Mouse (Mus musculus): ENCODE measurements around the gene Gm37596. TPM values are rescaled to one million over a fixed set of nuclear protein-coding genes. Genes with fewer than 3 reads are reported as not detected.
"Not testable (repeated sequence)": the region's sequence is repeated elsewhere in the genome, so short reads cannot be mapped to it uniquely, and the experiment has no call there.

Gm37596 gene
- not detected in 2 replicates for polyA plus RNA-seq (2014; fragmentation: Nextera tagmentation; extraction: Ambion mirVana)

DNA sequence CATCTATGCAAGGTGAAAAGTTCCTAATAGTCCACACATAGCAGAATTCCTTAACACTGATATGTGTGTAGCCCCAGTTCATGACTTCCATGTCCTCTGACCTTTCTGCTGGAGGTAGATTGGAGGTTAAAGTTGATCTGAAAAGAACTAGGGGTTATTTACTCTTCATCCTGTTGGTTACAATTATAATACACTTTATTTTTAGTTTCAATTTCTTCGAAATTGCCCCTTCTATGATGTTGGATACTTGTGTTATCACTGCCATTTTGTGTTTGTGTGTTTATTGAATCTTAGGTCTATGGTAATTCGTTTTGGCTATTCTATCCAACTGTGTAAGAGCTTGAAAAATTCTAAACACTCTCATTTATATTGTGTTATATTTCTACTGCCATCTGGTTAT lies at the start of gene Gm37596:
Gene Gm37596 (minus strand): TSS at position 101 of the 400 bp plus-strand sequence.
- not testable (repeated sequence) for H3K9me3 ChIP-seq (ENCODE audit: control insufficient read depth, low read length); H3K4me3 ChIP-seq (ENCODE audit: low read depth, low read length); H3K9ac ChIP-seq (ENCODE audit: low read depth, low read length); DNase-seq (ENCODE audit: low spot score); ATAC-seq (replicated peaks; ENCODE audit: low FRiP score); H3K4me1 ChIP-seq (replicated peaks; ENCODE audit: control insufficient read depth, insufficient read depth, low read length); H3K36me3 ChIP-seq (ENCODE audit: control insufficient read depth, insufficient read depth, low read length); H3K4me2 ChIP-seq; H3K27me3 ChIP-seq (replicated peaks; ENCODE audit: control insufficient read depth, insufficient read depth, low read length); H3K27ac ChIP-seq (ENCODE audit: low read depth, low read length)
- 67% methylated on average over 1 of the region's 2 CpGs for WGBS

- not testable (repeated sequence) for H3K9ac ChIP-seq (ENCODE audit: low read depth, low read length); H3K4me3 ChIP-seq (ENCODE audit: low read depth, low read length); ATAC-seq (replicated peaks; ENCODE audit: low FRiP score); H3K4me1 ChIP-seq (replicated peaks; ENCODE audit: control insufficient read depth, insufficient read depth, low read length); H3K9me3 ChIP-seq (ENCODE audit: control insufficient read depth, low read length); H3K36me3 ChIP-seq (ENCODE audit: control insufficient read depth, insufficient read depth, low read length); H3K4me2 ChIP-seq; DNase-seq (ENCODE audit: low spot score); H3K27ac ChIP-seq (ENCODE audit: low read depth, low read length); H3K27me3 ChIP-seq (replicated peaks; ENCODE audit: control insufficient read depth, insufficient read depth, low read length)
- 82% methylated on average over 2 of the region's 2 CpGs for WGBS
These were observed 16.2 kb upstream of the Gm37596 start for GRCm38 (mm10) chr3:93708969-93709637.

DNA sequence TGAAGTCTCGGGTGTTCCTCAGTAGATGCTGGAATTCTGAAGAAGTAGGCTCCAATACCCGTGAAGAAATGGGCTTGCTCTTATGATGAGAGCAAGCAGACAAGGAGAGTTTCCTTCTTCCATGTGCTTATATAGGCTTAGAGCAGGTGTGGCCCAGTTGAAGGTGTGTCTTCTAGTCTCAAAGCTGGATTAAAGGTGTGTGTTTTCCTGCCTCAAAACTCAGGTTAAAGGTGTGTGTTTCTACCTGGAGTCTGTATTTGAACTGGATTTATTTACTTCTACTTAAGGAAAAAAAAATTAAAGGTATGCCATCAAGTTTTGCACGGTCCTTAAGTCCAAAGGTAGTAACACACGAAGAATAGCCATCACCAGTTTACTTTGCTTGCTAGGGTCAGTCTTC lies 16.7 kb downstream of the Gm37596 start, which contains the start of gene Tdpoz1:
Gene Tdpoz1 (minus strand): TSS at position 101 of the 400 bp plus-strand sequence.
- H3K4me1 ChIP-seq (replicated peaks; ENCODE audit: control insufficient read depth, insufficient read depth, low read length); DNase-seq (ENCODE audit: low spot score); H3K27me3 ChIP-seq (replicated peaks; ENCODE audit: control insufficient read depth, insufficient read depth, low read length); H3K4me2 ChIP-seq; H3K9ac ChIP-seq (ENCODE audit: low read depth, low read length); H3K36me3 ChIP-seq (ENCODE audit: control insufficient read depth, insufficient read depth, low read length); H3K4me3 ChIP-seq (ENCODE audit: low read depth, low read length); H3K9me3 ChIP-seq (ENCODE audit: control insufficient read depth, low read length); ATAC-seq (replicated peaks; ENCODE audit: low FRiP score); H3K27ac ChIP-seq (ENCODE audit: low read depth, low read length): not testable (repeated sequence)
- WGBS, result 58% methylated on average over 2 of the region's 4 CpGs

DNA sequence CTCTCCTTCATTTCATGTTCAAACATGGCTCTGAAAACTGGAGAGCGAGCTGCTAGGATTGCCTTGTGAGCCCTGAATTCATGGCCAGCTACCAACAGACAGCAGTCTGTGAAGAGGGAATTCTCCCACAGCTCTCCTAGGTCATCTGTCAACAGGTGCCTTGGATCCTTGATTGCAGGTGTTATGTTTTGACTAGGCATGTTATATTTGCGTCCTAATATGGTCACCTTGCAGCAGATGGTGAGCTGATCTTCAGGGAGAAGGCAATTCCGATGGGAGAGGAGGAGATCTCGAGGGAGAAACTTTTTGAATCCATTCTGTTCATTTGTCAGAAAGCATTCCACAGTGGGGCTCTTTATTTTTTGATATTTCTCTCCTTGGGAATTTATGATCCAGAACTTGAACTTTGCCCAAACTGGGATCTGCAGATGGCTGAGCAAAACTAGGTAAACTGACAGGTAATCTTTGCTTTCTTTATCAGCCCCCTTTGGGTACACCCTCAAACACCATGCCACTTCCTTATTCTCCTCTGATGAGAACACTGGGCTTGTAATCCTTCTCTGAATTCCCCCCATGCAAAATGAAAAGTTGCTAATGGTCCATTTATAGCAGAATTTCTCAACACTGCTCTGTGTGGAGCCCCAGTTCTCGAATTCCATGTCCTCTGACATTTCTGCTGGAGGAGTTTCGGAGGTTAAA lies 21.9 kb downstream of the Gm37596 start:
- not testable (repeated sequence) for DNase-seq (ENCODE audit: low spot score); H3K9ac ChIP-seq (ENCODE audit: low read depth, low read length); H3K27ac ChIP-seq (ENCODE audit: low read depth, low read length); H3K27me3 ChIP-seq (replicated peaks; ENCODE audit: control insufficient read depth, insufficient read depth, low read length); H3K9me3 ChIP-seq (ENCODE audit: control insufficient read depth, low read length); H3K36me3 ChIP-seq (ENCODE audit: control insufficient read depth, insufficient read depth, low read length); H3K4me1 ChIP-seq (replicated peaks; ENCODE audit: control insufficient read depth, insufficient read depth, low read length); H3K4me3 ChIP-seq (ENCODE audit: low read depth, low read length); H3K4me2 ChIP-seq; ATAC-seq (replicated peaks; ENCODE audit: low FRiP score)
- WGBS, result 72% methylated on average over 5 of the region's 6 CpGs

GRCm38 (mm10) chr3:93654260-93654659 lies 38.6 kb downstream of the Gm37596 start:
- no peaks in the 10 kb centered on the region for H3K9me3 ChIP-seq (ENCODE audit: control insufficient read depth, low read length)
- no peak overlapping the region for H3K4me2 ChIP-seq
- 52% methylated on average over 1 of the region's 1 CpGs for WGBS
- H3K4me3 ChIP-seq (ENCODE audit: low read depth, low read length), result no peak overlapping the region
- H3K4me1 ChIP-seq (replicated peaks; ENCODE audit: control insufficient read depth, insufficient read depth, low read length), result no peaks in the 10 kb centered on the region
- H3K9ac ChIP-seq (ENCODE audit: low read depth, low read length), result no peak overlapping the region
- H3K27me3 ChIP-seq (replicated peaks; ENCODE audit: control insufficient read depth, insufficient read depth, low read length), result no peaks in the 10 kb centered on the region
- no peak for DNase-seq (ENCODE audit: low spot score)
- no peaks in the 10 kb centered on the region for H3K36me3 ChIP-seq (ENCODE audit: control insufficient read depth, insufficient read depth, low read length)
- no peak for ATAC-seq (replicated peaks; ENCODE audit: low FRiP score)
- H3K27ac ChIP-seq (ENCODE audit: low read depth, low read length), result no peak overlapping the region

GRCm38 (mm10) chr3:93652586-93652985 lies 40.3 kb downstream of the Gm37596 start, which contains the start of gene Tdpoz2:
TSS of gene Tdpoz2 (minus strand) at chr3:93652686.
- H3K4me2 ChIP-seq, result no peak within 1 kb of the TSS
- no peak for DNase-seq (ENCODE audit: low spot score)
- no peaks in the 10 kb centered on the region for H3K27me3 ChIP-seq (replicated peaks; ENCODE audit: control insufficient read depth, insufficient read depth, low read length)
- H3K9me3 ChIP-seq (ENCODE audit: control insufficient read depth, low read length), result no peaks in the 10 kb centered on the region
- no peak within 1 kb of the TSS for H3K9ac ChIP-seq (ENCODE audit: low read depth, low read length)
- H3K36me3 ChIP-seq (ENCODE audit: control insufficient read depth, insufficient read depth, low read length), result no peaks in the 10 kb centered on the region
- 61% methylated on average over 3 of the region's 3 CpGs for WGBS
- no peak for ATAC-seq (replicated peaks; ENCODE audit: low FRiP score)
- H3K4me1 ChIP-seq (replicated peaks; ENCODE audit: control insufficient read depth, insufficient read depth, low read length), result no peaks in the 10 kb centered on the region
- no peak within 1 kb of the TSS for H3K27ac ChIP-seq (ENCODE audit: low read depth, low read length)
- H3K4me3 ChIP-seq (ENCODE audit: low read depth, low read length), result no peak within 1 kb of the TSS

Other genes starting within 250 kb of the Gm37596 start
- gene Tchhl1, start 224.3 kb downstream of the Gm37596 start, polyA plus RNA-seq (2014; fragmentation: Nextera tagmentation; extraction: Ambion mirVana), result not detected in 2 replicates
- gene S100a11, start 172.6 kb downstream of the Gm37596 start, polyA plus RNA-seq (2014; fragmentation: Nextera tagmentation; extraction: Ambion mirVana), result 202 and 245 TPM in 2 replicates
- gene S100a10, start 138.0 kb downstream of the Gm37596 start, polyA plus RNA-seq (2014; fragmentation: Nextera tagmentation; extraction: Ambion mirVana), result 137 and 144 TPM in 2 replicates
- not detected in 2 replicates for gene Tdpoz2, start 40.4 kb downstream of the Gm37596 start, polyA plus RNA-seq (2014; fragmentation: Nextera tagmentation; extraction: Ambion mirVana)
- gene Tdpoz1, start 16.8 kb downstream of the Gm37596 start, polyA plus RNA-seq (2014; fragmentation: Nextera tagmentation; extraction: Ambion mirVana), result not detected in 2 replicates
- not detected in 2 replicates for gene Gm5773, start 79.9 kb upstream of the Gm37596 start, polyA plus RNA-seq (2014; fragmentation: Nextera tagmentation; extraction: Ambion mirVana)
- not detected in 2 replicates for gene Tdpoz4, start 103.3 kb upstream of the Gm37596 start, polyA plus RNA-seq (2014; fragmentation: Nextera tagmentation; extraction: Ambion mirVana)
- gene Tdpoz3, start 132.9 kb upstream of the Gm37596 start, polyA plus RNA-seq (2014; fragmentation: Nextera tagmentation; extraction: Ambion mirVana), result not detected in 2 replicates

Measured in liver, embryonic 11.5 days (tissue).